Mouse (Mus musculus) skeletal muscle tissue, adult 2 months (tissue): ENCODE measurements around the gene Gm47995.
"Not testable (repeated sequence)": the region's sequence is repeated elsewhere in the genome, so short reads cannot be mapped to it uniquely, and the experiment has no call there.

Experiments
- DNase-seq: peaks from one replicate; pipeline ENCODE4 v3.0.0-alpha.2; 2012; ENCODE audit warnings: low read depth, low spot score

Gene Gm47995

DNA sequence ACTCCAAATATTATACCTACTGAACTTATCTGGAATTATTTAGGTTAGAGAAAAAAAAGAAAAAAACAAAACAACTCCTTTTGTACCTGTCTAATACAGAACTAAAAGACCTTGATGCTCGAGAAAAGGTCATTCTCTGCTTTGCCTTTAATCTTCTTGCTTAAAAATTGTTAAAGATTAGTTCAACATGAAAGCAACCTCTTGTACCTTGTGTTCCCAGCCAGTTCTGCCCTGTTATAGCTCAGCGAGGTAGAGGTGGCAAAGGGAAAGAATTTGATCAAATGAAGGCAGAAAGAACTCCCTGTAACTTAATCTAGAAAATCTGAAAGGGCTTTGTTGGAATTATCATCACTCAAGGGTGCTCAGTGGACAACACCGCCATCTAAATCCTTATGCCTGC lies 12.1 kb upstream of the Gm47995 start:
- DNase-seq = not testable (repeated sequence)

DNA sequence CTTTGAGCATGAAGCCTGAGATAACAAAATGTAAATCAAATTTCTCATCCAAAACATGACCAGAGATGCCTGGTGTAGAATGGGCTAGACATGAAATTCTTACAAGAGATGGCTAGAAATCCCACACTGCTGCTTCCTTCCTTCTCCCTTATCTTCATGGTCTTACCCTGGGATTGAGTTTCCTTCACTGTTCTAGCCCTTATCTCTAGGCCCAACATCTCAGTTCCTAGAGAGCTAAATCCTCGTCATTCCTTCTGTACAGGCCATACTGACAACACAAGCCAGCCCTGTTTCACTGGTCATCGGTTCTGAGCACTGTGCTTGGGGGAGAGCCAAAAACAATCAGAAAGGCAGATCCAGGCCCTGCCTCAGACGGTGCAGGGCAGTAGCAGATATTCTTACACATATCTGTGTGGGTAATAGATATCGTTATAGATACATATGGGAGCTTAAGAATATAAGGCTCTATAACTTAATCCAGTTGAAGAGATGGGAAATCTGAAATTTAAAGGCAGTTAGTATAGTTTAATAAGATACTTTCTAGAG lies 11.3 kb upstream of the Gm47995 start:
- DNase-seq = not testable (repeated sequence)

GRCm38 (mm10) chr1:151188469-151188868 lies 9.8 kb upstream of the Gm47995 start:
- no peak for DNase-seq

- not testable (repeated sequence) for DNase-seq
Observed at GRCm38 (mm10) chr1:151192075-151192474, 6.2 kb upstream of the Gm47995 start, which contains the start of gene Gm8947. Gene Gm8947, plus strand, starts transcription at chr1:151192376.

GRCm38 (mm10) chr1:151192739-151193138 lies 5.5 kb upstream of the Gm47995 start:
- not testable (repeated sequence) for DNase-seq

- not testable (repeated sequence) for DNase-seq
Observed at GRCm38 (mm10) chr1:151195986-151196385, 2.3 kb upstream of the Gm47995 start.

GRCm38 (mm10) chr1:151196690-151197089 lies 1.6 kb upstream of the Gm47995 start:
- DNase-seq = not testable (repeated sequence)

DNA sequence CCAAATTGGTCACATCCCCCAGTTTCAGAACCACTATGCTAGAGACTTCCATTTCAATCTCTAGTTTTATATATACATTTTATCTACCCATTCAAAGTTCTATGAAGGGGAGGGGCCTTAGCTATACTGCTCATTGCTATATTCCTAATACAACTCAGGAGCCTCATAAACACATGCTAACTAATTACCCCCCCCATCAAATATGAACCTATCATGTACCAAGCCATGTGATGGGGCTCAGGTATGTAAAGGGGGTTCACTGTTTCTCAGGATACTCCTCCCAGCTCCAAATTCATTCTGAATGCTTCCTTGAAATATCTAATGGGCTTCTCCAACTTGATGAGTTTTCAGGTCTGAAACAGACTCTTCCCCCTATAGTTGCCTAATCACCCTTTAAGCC lies 2.4 kb downstream of the Gm47995 start:
- not testable (repeated sequence) for DNase-seq

- not testable (repeated sequence) for DNase-seq
Observed at GRCm38 (mm10) chr1:151202771-151203170, 4.5 kb downstream of the Gm47995 start.

GRCm38 (mm10) chr1:151203818-151204217 lies 5.6 kb downstream of the Gm47995 start, which contains the start of gene 3110040M04Rik:
Gene 3110040M04Rik, plus strand, starts transcription at chr1:151204121.
- DNase-seq = not testable (repeated sequence)

- DNase-seq = not testable (repeated sequence)
Observed at GRCm38 (mm10) chr1:151208493-151208892, 10.2 kb downstream of the Gm47995 start.

- not testable (repeated sequence) for DNase-seq
Observed at GRCm38 (mm10) chr1:151208944-151209343, 10.7 kb downstream of the Gm47995 start.

DNA sequence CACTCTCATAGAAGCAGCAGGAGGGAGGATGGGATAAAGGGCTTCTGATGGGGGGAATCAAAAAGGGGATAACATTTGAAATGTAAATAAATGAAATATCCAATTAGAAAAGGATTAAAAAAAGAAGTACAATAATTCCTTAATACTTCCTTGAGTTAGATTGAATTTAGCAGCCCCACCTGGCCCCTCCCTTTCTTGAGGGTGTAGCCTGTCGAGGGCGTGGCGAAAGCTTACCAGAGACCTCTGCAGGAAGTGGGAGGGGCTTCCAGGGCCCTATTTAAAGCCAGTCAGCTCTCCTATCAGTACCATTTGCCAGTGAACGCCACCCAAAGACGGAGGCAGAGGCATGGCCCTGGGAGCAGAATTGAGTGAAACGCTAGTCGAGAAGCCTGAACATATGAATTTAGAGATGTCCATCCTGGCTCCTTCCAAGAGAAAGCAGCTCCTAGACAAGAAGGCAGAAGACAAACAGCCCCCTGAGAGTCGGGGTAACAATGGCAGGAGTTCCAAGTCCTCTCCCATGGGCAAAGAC lies 11.6 kb downstream of the Gm47995 start, which contains the start of gene Gm47996:
Gm47996 (plus strand) TSS at position 308 of the 532 bp plus-strand sequence.
- DNase-seq = not testable (repeated sequence)

DNA sequence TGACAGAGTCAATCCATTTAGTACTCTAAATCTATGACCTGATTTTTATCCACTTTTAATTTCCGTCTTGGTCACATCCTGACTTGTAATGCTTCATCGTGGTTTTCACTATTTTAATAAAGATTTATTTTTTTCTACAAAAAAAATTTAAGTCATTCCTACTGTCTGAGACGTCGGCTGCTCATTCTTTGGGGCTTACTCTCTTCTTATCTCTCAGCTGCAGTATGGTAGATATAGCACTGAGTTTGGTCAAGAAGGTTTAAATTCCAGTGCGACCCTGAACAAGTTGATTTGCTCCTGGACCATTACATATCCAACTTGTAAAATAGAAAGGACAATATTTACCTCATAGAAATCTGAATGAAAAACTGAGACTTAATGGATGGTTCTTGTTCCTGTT lies 13.4 kb downstream of the Gm47995 start:
- not testable (repeated sequence) for DNase-seq

DNA sequence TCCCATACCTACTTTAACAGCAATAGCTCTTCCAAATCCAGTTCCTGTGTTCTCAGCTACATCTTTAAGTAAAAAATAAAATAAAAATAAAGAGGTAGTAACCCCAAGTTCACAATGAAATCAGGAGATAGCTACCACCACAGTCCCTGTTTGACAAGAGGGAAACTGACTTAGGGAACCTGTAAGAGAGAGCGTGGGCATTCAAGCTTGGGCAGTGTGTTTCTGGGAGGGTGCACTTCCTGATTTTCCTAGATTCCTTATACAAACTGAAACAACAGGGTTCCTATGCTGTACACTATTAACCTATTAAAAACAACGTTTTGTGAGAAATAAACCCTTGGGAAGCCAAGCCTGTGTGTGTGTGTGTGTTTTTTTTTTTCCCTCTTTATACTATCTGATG lies 16.6 kb downstream of the Gm47995 start:
- no peak for DNase-seq

DNA sequence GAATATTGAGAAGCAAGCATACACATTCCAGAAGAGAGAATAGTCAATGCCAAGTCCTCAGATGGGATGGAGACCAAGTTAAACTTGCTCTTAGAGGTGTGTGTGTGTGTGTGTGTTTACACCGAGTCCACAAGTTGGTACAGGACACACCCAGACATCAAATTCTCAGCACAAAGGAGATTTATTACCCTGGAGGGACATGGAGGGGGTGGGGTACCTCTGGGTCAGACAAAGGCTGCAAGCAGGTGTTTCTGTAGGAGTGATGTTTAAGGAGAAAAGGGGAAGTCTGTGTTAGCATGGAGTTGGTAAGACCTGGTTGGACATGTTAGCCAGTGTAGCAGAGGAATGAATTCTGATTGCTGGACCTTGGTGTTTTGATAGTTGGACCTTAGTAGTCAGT lies 17.7 kb downstream of the Gm47995 start:
- no peak for DNase-seq

- DNase-seq = no peak
Observed at GRCm38 (mm10) chr1:151216417-151216816, 18.2 kb downstream of the Gm47995 start.

GRCm38 (mm10) chr1:151219045-151219444 lies 20.8 kb downstream of the Gm47995 start:
- no peak for DNase-seq

GRCm38 (mm10) chr1:151220098-151220497 lies 21.9 kb downstream of the Gm47995 start:
- no peak for DNase-seq

- no peak for DNase-seq
Observed at GRCm38 (mm10) chr1:151222561-151223267, 24.5 kb downstream of the Gm47995 start.

DNA sequence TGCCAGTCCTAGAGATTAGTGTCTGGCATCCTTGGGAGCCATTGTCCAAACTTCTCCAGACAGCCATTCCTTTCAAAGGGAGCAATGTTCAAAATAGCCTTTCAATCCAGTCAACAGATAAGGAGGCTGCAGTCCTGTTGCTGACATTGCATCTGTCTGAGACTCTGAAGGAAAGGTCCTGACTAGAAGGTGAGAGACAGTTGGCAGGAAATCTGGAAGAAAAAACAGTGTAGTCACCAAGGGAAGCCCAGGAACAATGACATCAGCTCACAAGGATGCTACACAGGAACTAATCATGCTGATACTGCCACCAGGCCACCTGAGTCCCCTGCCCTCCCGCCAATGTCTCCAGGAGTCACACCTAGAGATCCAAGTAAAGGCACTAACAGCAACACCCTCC lies 25.1 kb downstream of the Gm47995 start:
- no peak for DNase-seq

- DNase-seq = no peak
Observed at GRCm38 (mm10) chr1:151224536-151224935, 26.3 kb downstream of the Gm47995 start.

- no peak for DNase-seq
Observed at GRCm38 (mm10) chr1:151227506-151227905, 29.3 kb downstream of the Gm47995 start.
